Mouse (Mus musculus) hindbrain, postnatal 0 days (tissue): ENCODE measurements around the gene Ern2. TPM values are rescaled to one million over a fixed set of nuclear protein-coding genes. Genes with fewer than 3 reads are reported as not detected.

Experiments used
- ATAC-seq: fragments of 200-750 bp; cut with Nextera tagmentation; 2 replicates; pipeline ENCODE4 v1.8.0; 2017; ENCODE audit warnings: mild to moderate bottlenecking, moderate TSS enrichment, moderate library complexity
- DNase-seq: peaks from one replicate; pipeline ENCODE4 v3.0.0-alpha.2; 2015; ENCODE audit warnings: low spot score
- H3K27ac ChIP-seq: fragments of 300-500 bp; sonication (generic); 2 replicates; pipeline ENCODE4 v1.5.1; 2014; ENCODE audit warnings: mild to moderate bottlenecking
- H3K27me3 ChIP-seq: fragments of 300-500 bp; sonication (generic); 2 replicates; pipeline ENCODE4 v1.6.1; 2014; ENCODE audit warnings: low read length, mixed read lengths; ENCODE audit not compliant: insufficient read depth
- H3K36me3 ChIP-seq: fragments of 300-500 bp; sonication (generic); 2 replicates; pipeline ENCODE4 v1.6.1; 2014; ENCODE audit warnings: low read length, mixed read lengths; ENCODE audit not compliant: insufficient read depth
- H3K4me1 ChIP-seq: fragments of 300-500 bp; sonication (generic); 2 replicates; pipeline ENCODE4 v1.6.1; 2014; ENCODE audit warnings: antibody characterized with exemption, low read length, mixed read lengths; ENCODE audit not compliant: insufficient read depth
- H3K4me2 ChIP-seq: fragments of 300-500 bp; sonication (generic); 2 replicates; pipeline ENCODE4 v1.6.1; 2014; ENCODE audit warnings: low read depth, mild to moderate bottlenecking, low read length, moderate library complexity, mixed read lengths
- H3K4me3 ChIP-seq: fragments of 300-500 bp; sonication (generic); 2 replicates; pipeline ENCODE4 v1.5.1; 2014; ENCODE audit warnings: low read length
- H3K9ac ChIP-seq: fragments of 300-500 bp; sonication (generic); replicated peaks from 2 replicates; pipeline ENCODE4 v1.6.1; 2014; ENCODE audit warnings: mild to moderate bottlenecking, low read length, moderate library complexity, mixed read lengths
- H3K9me3 ChIP-seq: fragments of 300-500 bp; sonication (generic); 2 replicates; pipeline ENCODE4 v1.6.1; 2016; ENCODE audit warnings: low read length, mixed read lengths
- CTCF ChIP-seq: IDR thresholded peaks from 2 replicates; pipeline ENCODE4 v1.5.1; 2016; ENCODE audit warnings: antibody characterized with exemption, control low read depth, low read depth
- WGBS: fragments of 180-500 bp; shearing (Covaris S2); extraction: QIAGEN DNeasy Blood & Tissue Kit; methylation state at CpG from one replicate; pipeline ENCODE4 v1.1.7; 2014; 5-methylcytosine and 5-hydroxymethylcytosine counted together
- polyA plus RNA-seq: library from polyadenylated mRNA; unstranded; fragments of >200 nt; fragmentation: Nextera tagmentation; extraction: Ambion mirVana; gene quantifications from 2 replicates; pipeline ENCODE4 v1.2.1, GENCODE M21; 2015
- total RNA-seq: library from RNA; depleted of rRNA; stranded (reverse); fragments of >200 nt; gene quantifications from 2 replicates; pipeline ENCODE4 v1.2.3, GENCODE M21; 2014; rRNA removed

Ern2 gene
- total RNA-seq (1.6 and 2.0 TPM in 2 replicates), polyA plus RNA-seq (1.4 TPM in 2 replicates)

DNA sequence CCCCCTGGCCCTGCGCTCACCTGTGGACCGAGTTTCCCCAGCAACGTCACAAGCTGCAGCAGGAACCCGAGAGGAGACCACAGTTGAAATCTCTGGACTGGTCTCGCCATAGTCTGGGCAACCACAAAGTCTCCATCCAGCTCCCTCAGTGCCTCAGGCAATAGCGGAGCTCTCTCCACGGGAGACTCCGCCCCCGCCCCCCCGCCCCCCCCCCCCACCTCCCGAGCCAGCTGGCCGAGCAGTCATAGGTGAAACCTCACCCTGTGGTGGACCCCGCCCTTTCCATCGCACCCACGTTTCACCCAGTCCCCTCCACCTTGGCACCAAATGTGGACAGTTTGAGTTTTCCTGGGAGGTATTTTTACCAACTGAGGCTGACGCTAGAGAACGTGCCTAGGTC is at the start of gene Ern2:
Gene Ern2 (minus strand): TSS at position 165 of the 400 bp plus-strand sequence.
- ATAC-seq (peak; percentile 29; the same call in 1 of the 2 replicates), DNase-seq (no peak)
- Histone ChIP-seq H3K9ac (no peak within 1 kb of the TSS), H3K9me3 (no peaks in the 10 kb centered on the region), H3K27me3 (no peaks in the 10 kb centered on the region), H3K27ac (no peak within 1 kb of the TSS), H3K36me3 (no peaks in the 10 kb centered on the region), H3K4me1 (no peaks in the 10 kb centered on the region), H3K4me2 (peak within 1 kb of the TSS; percentile 46), H3K4me3 (no peak within 1 kb of the TSS)
- TF ChIP-seq CTCF, result no peak
- WGBS, result 25% methylated on average over 12 of the region's 17 CpGs

DNA sequence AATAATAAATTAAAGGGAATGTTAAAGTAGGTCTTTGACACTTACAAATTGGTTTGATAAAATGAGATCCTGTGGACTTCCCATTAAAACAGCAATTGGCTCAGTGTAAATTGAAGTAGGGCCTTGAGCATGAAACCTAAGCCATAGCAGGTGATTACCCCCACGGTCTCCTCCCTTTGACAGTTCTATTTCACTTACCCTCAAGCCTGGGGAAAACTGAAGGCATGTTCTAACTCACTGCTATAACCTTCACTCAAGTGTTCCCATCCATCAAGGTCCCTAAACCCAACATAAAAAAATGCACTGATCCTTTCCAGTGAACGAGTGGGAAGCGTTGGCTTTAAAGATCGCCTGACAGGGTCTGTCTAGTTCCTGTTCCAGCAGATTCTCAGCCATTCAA is 44.9 kb upstream of the Ern2 start:
- no peak overlapping the region for H3K4me3 ChIP-seq
- ATAC-seq, result no peak
- H3K9me3 ChIP-seq, result no peaks in the 10 kb centered on the region
- no peak overlapping the region for H3K27ac ChIP-seq
- 82% methylated on average over 4 of the region's 4 CpGs for WGBS
- DNase-seq, result no peak
- H3K27me3 ChIP-seq, result no peaks in the 10 kb centered on the region
- H3K9ac ChIP-seq, result no peak overlapping the region
- no peaks in the 10 kb centered on the region for H3K4me1 ChIP-seq
- H3K4me2 ChIP-seq, result no peak overlapping the region
- TF ChIP-seq CTCF, result no peak
- no peaks in the 10 kb centered on the region for H3K36me3 ChIP-seq

DNA sequence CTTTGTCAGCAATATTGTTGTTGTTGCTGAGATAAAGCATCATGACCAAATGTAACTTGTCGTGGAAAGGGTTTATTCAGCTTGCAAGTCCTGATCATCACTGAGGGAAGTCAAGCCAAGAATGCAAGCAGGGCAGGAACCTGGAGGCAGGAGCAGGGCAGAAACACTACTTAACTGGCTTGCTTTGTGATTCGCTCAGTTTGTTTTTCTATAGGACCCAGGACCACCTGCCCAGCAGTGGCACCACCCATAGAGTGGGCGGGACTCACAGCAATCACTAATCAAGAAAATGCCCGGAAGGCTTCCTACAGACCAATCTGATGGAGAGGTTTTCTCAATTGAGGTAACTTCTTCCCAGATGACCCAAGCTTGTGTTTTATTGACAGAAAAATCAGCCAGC is 43.9 kb upstream of the Ern2 start:
- H3K9ac ChIP-seq, result no peak overlapping the region
- no peaks in the 10 kb centered on the region for H3K9me3 ChIP-seq
- DNase-seq (no peak), ATAC-seq (no peak)
- H3K27ac ChIP-seq, result no peak overlapping the region
- 64% methylated on average over 4 of the region's 4 CpGs for WGBS
- no peak overlapping the region for H3K4me3 ChIP-seq
- H3K4me1 ChIP-seq, result no peaks in the 10 kb centered on the region
- H3K36me3 ChIP-seq, result no peaks in the 10 kb centered on the region
- no peak for TF ChIP-seq CTCF
- H3K27me3 ChIP-seq, result no peaks in the 10 kb centered on the region
- no peak overlapping the region for H3K4me2 ChIP-seq

DNA sequence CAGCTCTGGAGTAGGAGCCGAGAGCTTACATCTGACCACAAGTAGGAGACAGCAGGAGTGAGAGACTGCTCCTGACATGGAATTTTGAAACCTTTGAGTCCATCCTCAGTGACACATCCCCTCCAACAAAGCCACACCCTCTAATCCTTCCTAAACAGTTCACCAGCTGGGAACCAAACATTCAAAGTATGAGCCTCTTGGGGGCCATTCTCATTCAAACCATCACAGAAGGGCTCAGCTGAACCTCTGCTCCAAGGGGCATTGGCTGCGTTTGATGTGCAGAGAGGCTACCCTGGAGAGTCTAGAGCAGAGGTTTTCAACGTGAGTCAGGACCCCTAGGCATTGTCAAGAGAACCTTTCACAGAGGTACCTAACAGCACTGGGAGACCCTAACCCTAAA is 43.3 kb upstream of the Ern2 start:
- WGBS, result 54% methylated on average over 3 of the region's 3 CpGs
- Histone ChIP-seq H3K4me1 (no peaks in the 10 kb centered on the region), H3K27ac (no peak overlapping the region), H3K4me3 (no peak overlapping the region), H3K9ac (no peak overlapping the region), H3K36me3 (no peaks in the 10 kb centered on the region), H3K4me2 (no peak overlapping the region), H3K27me3 (no peaks in the 10 kb centered on the region), H3K9me3 (no peaks in the 10 kb centered on the region)
- no peak for TF ChIP-seq CTCF
- DNase-seq, result no peak
- no peak for ATAC-seq

DNA sequence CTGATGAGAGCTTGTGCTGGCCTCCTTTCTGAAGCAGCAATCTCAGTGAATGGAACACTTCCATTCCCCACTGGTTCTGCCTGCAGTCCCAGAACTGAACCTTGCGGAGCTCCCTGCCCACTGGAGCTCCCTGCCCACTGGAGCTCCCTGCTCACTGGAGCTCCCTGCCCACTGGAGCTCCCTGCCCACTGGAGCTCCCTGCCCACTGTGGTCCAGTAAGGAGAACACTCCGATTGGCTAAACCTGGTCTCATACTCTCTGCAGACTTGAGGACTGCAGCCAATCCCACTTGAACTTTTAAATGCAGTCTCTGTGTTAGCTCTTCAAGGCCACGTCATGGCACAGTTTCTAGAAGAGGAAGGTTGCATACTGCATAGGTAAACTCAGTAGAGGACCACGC is 40.7 kb upstream of the Ern2 start:
- no peaks in the 10 kb centered on the region for H3K4me1 ChIP-seq
- no peaks in the 10 kb centered on the region for H3K36me3 ChIP-seq
- H3K4me2 ChIP-seq, result no peak overlapping the region
- H3K9me3 ChIP-seq, result no peaks in the 10 kb centered on the region
- WGBS, result 88% methylated on average over 4 of the region's 4 CpGs
- DNase-seq, result no peak
- no peak overlapping the region for H3K27ac ChIP-seq
- ATAC-seq, result no peak
- H3K27me3 ChIP-seq, result no peaks in the 10 kb centered on the region
- no peak for TF ChIP-seq CTCF
- no peak overlapping the region for H3K9ac ChIP-seq
- H3K4me3 ChIP-seq, result no peak overlapping the region

DNA sequence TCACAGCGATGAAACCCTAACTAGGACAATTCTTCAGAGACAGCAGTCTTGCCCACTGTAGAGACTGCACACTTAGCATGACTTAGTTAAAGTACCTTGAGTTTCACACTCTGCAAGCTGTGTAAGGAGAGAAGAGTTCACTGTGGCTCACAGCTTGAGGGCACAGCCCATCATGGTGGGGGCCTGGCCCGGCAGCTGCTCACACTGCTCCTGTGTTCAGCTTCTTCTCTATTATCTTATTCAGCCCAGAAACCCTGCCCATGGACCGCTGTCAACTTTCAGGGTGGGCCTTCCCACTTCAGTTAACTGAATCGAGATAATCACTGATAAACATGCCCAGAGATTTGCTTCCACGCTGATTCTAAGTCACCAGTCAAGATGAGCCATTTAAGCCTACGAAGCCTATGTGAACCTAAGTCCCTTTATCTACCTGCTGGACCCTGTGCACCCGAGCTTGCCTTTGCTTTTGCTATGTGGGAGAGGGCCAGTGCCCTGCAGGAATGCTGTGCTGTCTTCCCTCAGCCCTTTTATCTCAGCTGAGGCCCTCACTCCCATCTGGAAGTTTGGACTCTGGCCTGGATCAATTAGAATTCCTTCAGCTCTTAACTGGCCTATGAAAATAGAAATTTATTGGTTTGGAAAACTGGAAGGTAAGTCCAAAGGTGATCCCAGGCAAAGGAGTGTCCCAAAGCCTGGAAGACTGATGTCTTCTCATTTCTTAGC is 40.2 kb upstream of the Ern2 start:
- Histone ChIP-seq H3K27me3 (no peaks in the 10 kb centered on the region), H3K9me3 (no peaks in the 10 kb centered on the region), H3K27ac (no peak overlapping the region), H3K4me3 (no peak overlapping the region), H3K9ac (no peak overlapping the region), H3K36me3 (no peaks in the 10 kb centered on the region), H3K4me2 (no peak overlapping the region), H3K4me1 (no peaks in the 10 kb centered on the region)
- DNase-seq, result no peak
- ATAC-seq, result no peak
- WGBS, result 73% methylated on average over 7 of the region's 7 CpGs
- no peak for TF ChIP-seq CTCF

DNA sequence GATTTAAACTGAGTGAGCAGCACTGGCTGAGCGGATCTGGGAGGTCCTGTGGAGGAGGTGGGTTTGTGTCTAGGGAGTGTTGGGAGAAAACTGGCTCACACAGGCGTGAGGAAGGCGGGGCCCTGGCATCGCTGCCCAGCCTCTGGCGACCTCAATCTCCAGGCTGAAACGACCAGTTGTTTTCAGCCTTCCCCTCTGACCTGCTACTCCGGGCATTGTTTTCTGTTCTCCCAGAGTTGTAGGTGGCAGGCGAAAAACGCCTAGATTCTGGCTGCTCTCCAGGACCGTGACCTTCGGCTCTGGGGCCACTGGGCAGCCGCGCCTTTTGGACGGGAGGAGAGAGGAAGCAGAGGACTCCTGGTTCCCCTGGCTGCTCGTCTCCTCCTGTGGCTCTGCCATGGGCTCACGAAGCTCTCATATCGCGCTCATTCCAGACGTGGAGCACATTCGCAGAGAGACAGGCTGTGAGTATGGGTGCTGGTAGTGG is 33.4 kb upstream of the Ern2 start, which contains the start of gene Chp2:
Gene Chp2 (plus strand): TSS at position 182 of the 487 bp plus-strand sequence.
- 0 out of 2 replicates have a peak within 1 kb of the TSS, but pooled peaks have one; percentile 19 for H3K9ac ChIP-seq
- peak within 1 kb of the TSS; percentile 13; the same call in 1 of the 2 replicates for H3K4me3 ChIP-seq
- H3K27ac ChIP-seq, result no peak within 1 kb of the TSS
- H3K36me3 ChIP-seq, result no peaks in the 10 kb centered on the region
- peak within 1 kb of the TSS; percentile 45 for H3K4me2 ChIP-seq
- H3K4me1 ChIP-seq, result no peaks in the 10 kb centered on the region
- TF ChIP-seq CTCF, result no peak
- no peaks in the 10 kb centered on the region for H3K27me3 ChIP-seq
- WGBS, result 29% methylated on average over 20 of the region's 20 CpGs
- ATAC-seq, result no peak
- no peak for DNase-seq
- H3K9me3 ChIP-seq, result no peaks in the 10 kb centered on the region
